ENCODE assay signal across 9 mouse cellular contexts in genomic region chr9:103398509-103399157, GRCm38 (mm10). TPM values are rescaled to one million over a fixed set of nuclear protein-coding genes. Genes with fewer than 3 reads are reported as not detected.
DNase-seq lines count a peak whose midpoint lies in the region; ATAC-seq and TF ChIP-seq lines count a peak whose summit lies in the region.
"Had no signal": no experiment of that assay in that cellular context is flagged by ENCODE, and none has a peak within 500 bp of the region (broad histone marks: within the 10 kb centered on the region; RNA-seq: fewer than 3 reads in every experiment).

No protein-coding gene starts in this region.

- peaks cover 20% of the 10 kb centered on the region for H3K9me3 ChIP-seq in heart, embryonic 12.5 days (replicated peaks)
- H3K9me3 ChIP-seq: lung, embryonic 15.5 days had no signal

- peak in 1 of 2 experiments; percentile 53 for DNase-seq in heart, adult 2 months
- peak; percentile 27 for DNase-seq in A20 (ENCODE audit: low read depth, low spot score)
- DNase-seq in frontal cortex, postnatal 36 days (ENCODE audit: low spot score in 2 of 2) = peak; percentile 5 to 12
- peak; percentile 8 to 22 for DNase-seq in layer of hippocampus, adult 2 months (ENCODE audit: low spot score in 2 of 2)
- no peak for DNase-seq in adrenal gland, postnatal 36 days
- no peak for DNase-seq in spleen, postnatal 4 days (ENCODE audit: low spot score in 2 of 2)
- no peak for DNase-seq in urinary bladder, postnatal 10 days (ENCODE audit: low spot score)

- H3K9ac ChIP-seq in heart, adult 2 months (ENCODE audit: low read depth, low read length) = no peak overlapping the region
- H3K9ac ChIP-seq in heart, embryonic 12.5 days = no peak overlapping the region
- H3K9ac ChIP-seq: lung, embryonic 15.5 days had no signal

- peak overlapping the region; percentile 17; the same call in 1 of the 2 replicates for H3K27ac ChIP-seq in heart, adult 2 months
- no peak overlapping the region for H3K27ac ChIP-seq in heart, embryonic 12.5 days (ENCODE audit: poor library complexity, severe bottlenecking)
- H3K27ac ChIP-seq in layer of hippocampus, adult 2 months = no peak overlapping the region
- H3K27ac ChIP-seq: lung, embryonic 15.5 days had no signal

- intact Hi-C loops in heart, adult 2 months (cut with DNase I) = no loop called here

- H3K4me3 ChIP-seq in heart, adult 2 months = no peak overlapping the region
- no peak overlapping the region for H3K4me3 ChIP-seq in heart, embryonic 12.5 days
- peak overlapping the region; percentile 24; the same call in 1 of the 2 replicates for H3K4me3 ChIP-seq in layer of hippocampus, adult 2 months
- H3K4me3 ChIP-seq: lung, embryonic 15.5 days had no signal

- H3K36me3 ChIP-seq in heart, adult 2 months (ENCODE audit: control insufficient read depth, insufficient read depth, low read length) = no peaks in the 10 kb centered on the region
- no peaks in the 10 kb centered on the region for H3K36me3 ChIP-seq in heart, embryonic 12.5 days
- H3K36me3 ChIP-seq: lung, embryonic 15.5 days had no signal

- no peaks in the 10 kb centered on the region for H3K27me3 ChIP-seq in heart, adult 2 months (ENCODE audit: control insufficient read depth, insufficient read depth, low read length)
- H3K27me3 ChIP-seq in heart, embryonic 12.5 days (replicated peaks) = no peaks in the 10 kb centered on the region
- H3K27me3 ChIP-seq: lung, embryonic 15.5 days had no signal

- no peak for TF ChIP-seq EP300 in heart, adult 2 months (IDR thresholded peaks at IDR 0.05; ENCODE audit: insufficient read depth, low read depth, low read length)

- no peak overlapping the region for H3K4me2 ChIP-seq in heart, embryonic 12.5 days
- H3K4me2 ChIP-seq: lung, embryonic 15.5 days had no signal

- WGBS in heart, adult 2 months = 52% methylated on average over 21 of the region's 21 CpGs
- 62% methylated on average over 21 of the region's 21 CpGs for WGBS in heart, embryonic 12.5 days

- ATAC-seq in heart, embryonic 12.5 days (ENCODE audit: insufficient number of reproducible peaks, low FRiP score) = no peak

- TF ChIP-seq CTCF in heart, adult 2 months (IDR thresholded peaks at IDR 0.05) = no peak
- TF ChIP-seq CTCF in layer of hippocampus, adult 2 months (conservative IDR thresholded peaks at IDR 0.05) = no peak

- no peaks in the 10 kb centered on the region for H3K4me1 ChIP-seq in heart, adult 2 months (ENCODE audit: control insufficient read depth, insufficient read depth, low read length)
- H3K4me1 ChIP-seq in heart, embryonic 12.5 days (replicated peaks) = no peaks in the 10 kb centered on the region; the same call in 1 of the 2 replicates
- H3K4me1 ChIP-seq: lung, embryonic 15.5 days had no signal

- no peaks in the 10 kb centered on the region for H3K79me2 ChIP-seq in heart, adult 2 months (replicated peaks; ENCODE audit: control insufficient read depth, insufficient read depth, low read length)

- no peak for TF ChIP-seq POLR2A in heart, adult 2 months (IDR thresholded peaks at IDR 0.05; ENCODE audit: insufficient read depth, low read depth, low read length)

RNA-seq across cellular contexts. Expression of gene Cdv3, which starts 33.0 kb away (rescaled TPM):
- total RNA-seq in heart, adult 2 months (2021) = 100 to 1,000 TPM; 121 to 143 TPM
- polyA plus RNA-seq in heart, adult 2 months (2012; rRNA removed) = 26.5 and 51.2 TPM in 2 replicates
- polyA plus RNA-seq in heart, embryonic 12.5 days (2016; fragmentation: Nextera tagmentation; extraction: Ambion mirVana) = 97.8 and 103 TPM in 2 replicates
- 10 to 100 TPM; 69.3 to 72.9 TPM for total RNA-seq in layer of hippocampus, adult 2 months (2021)
- total RNA-seq in adrenal gland, postnatal 36 days (2021) = 100 to 1,000 TPM; 163 to 232 TPM

Comparison
In these comparisons a context has a peak if more than half of its experiments do, and no peak if none do; other contexts are left out.
1. DNase-seq: peak in A20 (single experiment), frontal cortex, postnatal 36 days (2 of 2) and layer of hippocampus, adult 2 months (2 of 2); none in adrenal gland, postnatal 36 days (0 of 2), spleen, postnatal 4 days (0 of 2) and urinary bladder, postnatal 10 days (single experiment).